Mouse (Mus musculus) liver, embryonic 16.5 days (tissue): ENCODE data around the gene Copz2. TPM values are rescaled to one million over a fixed set of nuclear protein-coding genes. Genes with fewer than 3 reads are reported as not detected.
A peak's percentile ranks its signal among the peaks of the same experiment; 100 is the strongest.

Source experiments
- ATAC-seq: fragments of 200-750 bp; cut with Nextera tagmentation; 2 replicates; pipeline ENCODE4 v1.8.0; 2017; ENCODE audit warnings: low read depth, mild to moderate bottlenecking, moderate number of reproducible peaks, moderate library complexity
- H3K27ac ChIP-seq: fragments of 300-500 bp; sonication (generic); 2 replicates; pipeline ENCODE4 v1.5.1; 2014; ENCODE audit warnings: mild to moderate bottlenecking, low read length
- H3K27me3 ChIP-seq: fragments of 300-500 bp; sonication (generic); 2 replicates; pipeline ENCODE4 v1.6.1; 2014; ENCODE audit warnings: low read depth, low read length, mixed read lengths; ENCODE audit not compliant: control insufficient read depth, insufficient read depth
- H3K36me3 ChIP-seq: fragments of 300-500 bp; sonication (generic); 2 replicates; pipeline ENCODE4 v1.6.1; 2014; ENCODE audit warnings: mild to moderate bottlenecking; ENCODE audit not compliant: control insufficient read depth, insufficient read depth
- H3K4me1 ChIP-seq: fragments of 300-500 bp; sonication (generic); 2 replicates; pipeline ENCODE4 v1.6.1; 2014; ENCODE audit warnings: low read depth, low read length, mixed read lengths; ENCODE audit not compliant: control insufficient read depth
- H3K4me2 ChIP-seq: fragments of 300-500 bp; sonication (generic); 2 replicates; pipeline ENCODE4 v1.6.1; 2014; ENCODE audit warnings: low read depth, low read length, mixed read lengths
- H3K4me3 ChIP-seq: fragments of 300-500 bp; sonication (generic); 2 replicates; pipeline ENCODE4 v1.5.1; 2014; ENCODE audit warnings: low read depth, mild to moderate bottlenecking, low read length
- H3K9ac ChIP-seq: fragments of 300-500 bp; sonication (generic); 2 replicates; pipeline ENCODE4 v1.6.1; 2014; ENCODE audit warnings: low read depth, low read length
- H3K9me3 ChIP-seq: fragments of 300-500 bp; sonication (generic); replicated peaks from 2 replicates; pipeline ENCODE4 v1.6.1; 2016; ENCODE audit warnings: low read length; ENCODE audit not compliant: control insufficient read depth
- WGBS: fragments of 180-500 bp; shearing (Covaris S2); extraction: QIAGEN DNeasy Blood & Tissue Kit; methylation state at CpG from one replicate; pipeline ENCODE4 v1.1.7; 2014; ENCODE audit not compliant: insufficient replicate concordance; 5-methylcytosine and 5-hydroxymethylcytosine counted together
- polyA plus RNA-seq: library from polyadenylated mRNA; unstranded; fragments of >200 nt; fragmentation: Nextera tagmentation; extraction: Ambion mirVana; gene quantifications from 2 replicates; pipeline ENCODE4 v1.2.1, GENCODE M21; 2015

Gene Copz2
- polyA plus RNA-seq, 1 experiment from 2014 or later, result 25.7 TPM

GRCm38 (mm10) chr11:96863206-96863995 is 13.7 kb downstream of the Copz2 start:
- no peaks in the 10 kb centered on the region for H3K36me3 ChIP-seq
- H3K4me2 ChIP-seq, result no peak overlapping the region
- H3K9ac ChIP-seq, result no peak overlapping the region
- H3K4me1 ChIP-seq, result peaks cover 9% of the 10 kb centered on the region
- 29% methylated on average over 26 of the region's 26 CpGs for WGBS
- H3K9me3 ChIP-seq, result no peaks in the 10 kb centered on the region
- no peak overlapping the region for H3K27ac ChIP-seq
- ATAC-seq, result no peak
- H3K4me3 ChIP-seq, result no peak overlapping the region
- peaks cover 13% of the 10 kb centered on the region for H3K27me3 ChIP-seq

GRCm38 (mm10) chr11:96867149-96867548 is 17.5 kb downstream of the Copz2 start:
- Histone ChIP-seq H3K27me3 (peaks cover 14% of the 10 kb centered on the region), H3K4me2 (no peak overlapping the region), H3K9me3 (no peaks in the 10 kb centered on the region), H3K4me3 (no peak overlapping the region), H3K9ac (no peak overlapping the region), H3K4me1 (peaks cover under 1% of the 10 kb centered on the region), H3K27ac (no peak overlapping the region), H3K36me3 (no peaks in the 10 kb centered on the region)
- ATAC-seq, result no peak
- 12% methylated on average over 5 of the region's 5 CpGs for WGBS

DNA sequence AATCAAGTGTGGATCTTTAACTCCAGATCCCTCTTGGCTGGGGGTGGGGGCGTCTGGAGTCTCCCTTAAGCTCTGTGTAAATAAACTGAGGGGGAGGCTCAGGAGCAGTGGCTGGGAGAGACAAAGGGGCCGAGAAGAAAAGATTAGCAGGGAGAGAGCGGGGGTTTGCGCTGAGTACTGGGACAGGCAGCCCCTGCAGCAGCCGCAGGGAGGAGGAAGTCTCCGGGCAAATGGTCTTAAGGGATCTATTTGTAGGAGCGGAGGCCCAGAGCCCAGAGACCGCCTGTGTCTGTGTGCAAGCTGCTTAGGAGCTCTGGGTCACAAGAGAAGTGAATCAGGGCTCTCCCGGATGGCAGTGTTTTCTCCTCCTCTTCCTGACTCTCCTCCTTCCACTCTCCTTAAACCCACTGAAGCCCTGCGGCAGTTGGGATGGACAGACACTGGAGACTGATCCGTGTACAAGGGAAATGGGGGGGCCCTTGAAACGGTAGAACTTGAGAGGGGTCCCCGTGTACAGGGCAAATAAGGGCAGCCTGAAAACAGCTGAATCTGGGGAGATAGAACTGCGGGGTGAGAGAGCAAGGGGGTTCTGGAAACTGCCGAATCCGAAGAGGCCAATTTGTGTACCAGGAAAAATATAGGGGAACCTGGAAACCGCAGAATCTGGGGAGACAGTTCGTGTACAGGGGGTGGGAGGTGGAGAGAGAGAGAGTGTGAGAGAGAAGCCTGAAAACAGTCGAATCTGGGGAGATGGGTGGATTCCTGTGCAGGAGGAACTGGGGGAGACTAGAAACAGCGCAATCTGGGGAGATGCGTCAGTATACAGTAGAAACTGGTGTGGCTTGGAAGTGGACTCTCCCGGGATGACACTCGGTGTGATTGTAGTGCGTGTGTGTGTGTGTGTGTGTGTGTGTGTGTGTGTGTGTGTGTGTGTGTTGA is 23.0 kb downstream of the Copz2 start:
- no peak overlapping the region for H3K9ac ChIP-seq
- 7% methylated on average over 24 of the region's 24 CpGs for WGBS
- no peak overlapping the region for H3K4me3 ChIP-seq
- ATAC-seq, result no peak
- no peak overlapping the region for H3K27ac ChIP-seq
- H3K9me3 ChIP-seq, result no peaks in the 10 kb centered on the region
- H3K4me2 ChIP-seq, result no peak overlapping the region
- H3K27me3 ChIP-seq, result peaks cover 54% of the 10 kb centered on the region
- no peaks in the 10 kb centered on the region for H3K4me1 ChIP-seq
- H3K36me3 ChIP-seq, result no peaks in the 10 kb centered on the region

GRCm38 (mm10) chr11:96873601-96874140 is 24.0 kb downstream of the Copz2 start:
- no peaks in the 10 kb centered on the region for H3K4me1 ChIP-seq

GRCm38 (mm10) chr11:96875270-96875669 is 25.6 kb downstream of the Copz2 start:
- Histone ChIP-seq H3K9ac (no peak overlapping the region), H3K27me3 (peaks cover 56% of the 10 kb centered on the region), H3K36me3 (no peaks in the 10 kb centered on the region), H3K27ac (no peak overlapping the region), H3K4me2 (no peak overlapping the region), H3K4me3 (no peak overlapping the region), H3K4me1 (peaks cover 3% of the 10 kb centered on the region), H3K9me3 (no peaks in the 10 kb centered on the region)
- ATAC-seq, result no peak
- WGBS, result 23% methylated on average over 4 of the region's 4 CpGs

More at GRCm38 (mm10) chr11:96873601-96874140, 24.0 kb downstream of the Copz2 start:
- WGBS, result 38% methylated on average over 11 of the region's 11 CpGs
- ATAC-seq, result no peak
- no peak overlapping the region for H3K4me2 ChIP-seq
- no peaks in the 10 kb centered on the region for H3K9me3 ChIP-seq
- no peak overlapping the region for H3K4me3 ChIP-seq
- peaks cover 56% of the 10 kb centered on the region for H3K27me3 ChIP-seq
- no peak overlapping the region for H3K27ac ChIP-seq
- H3K36me3 ChIP-seq, result no peaks in the 10 kb centered on the region
- H3K9ac ChIP-seq, result no peak overlapping the region

GRCm38 (mm10) chr11:96875745-96876144 is 26.1 kb downstream of the Copz2 start:
- Histone ChIP-seq H3K27ac (no peak overlapping the region), H3K4me1 (peaks cover 3% of the 10 kb centered on the region), H3K36me3 (no peaks in the 10 kb centered on the region), H3K4me2 (peak overlapping the region; percentile 43; the same call in 1 of the 2 replicates), H3K9ac (no peak overlapping the region), H3K9me3 (no peaks in the 10 kb centered on the region), H3K4me3 (0 out of 2 replicates have a peak overlapping the region, but pooled peaks have one; percentile 20), H3K27me3 (peaks cover 56% of the 10 kb centered on the region)
- no peak for ATAC-seq
- 1% methylated on average over 35 of the region's 35 CpGs for WGBS

DNA sequence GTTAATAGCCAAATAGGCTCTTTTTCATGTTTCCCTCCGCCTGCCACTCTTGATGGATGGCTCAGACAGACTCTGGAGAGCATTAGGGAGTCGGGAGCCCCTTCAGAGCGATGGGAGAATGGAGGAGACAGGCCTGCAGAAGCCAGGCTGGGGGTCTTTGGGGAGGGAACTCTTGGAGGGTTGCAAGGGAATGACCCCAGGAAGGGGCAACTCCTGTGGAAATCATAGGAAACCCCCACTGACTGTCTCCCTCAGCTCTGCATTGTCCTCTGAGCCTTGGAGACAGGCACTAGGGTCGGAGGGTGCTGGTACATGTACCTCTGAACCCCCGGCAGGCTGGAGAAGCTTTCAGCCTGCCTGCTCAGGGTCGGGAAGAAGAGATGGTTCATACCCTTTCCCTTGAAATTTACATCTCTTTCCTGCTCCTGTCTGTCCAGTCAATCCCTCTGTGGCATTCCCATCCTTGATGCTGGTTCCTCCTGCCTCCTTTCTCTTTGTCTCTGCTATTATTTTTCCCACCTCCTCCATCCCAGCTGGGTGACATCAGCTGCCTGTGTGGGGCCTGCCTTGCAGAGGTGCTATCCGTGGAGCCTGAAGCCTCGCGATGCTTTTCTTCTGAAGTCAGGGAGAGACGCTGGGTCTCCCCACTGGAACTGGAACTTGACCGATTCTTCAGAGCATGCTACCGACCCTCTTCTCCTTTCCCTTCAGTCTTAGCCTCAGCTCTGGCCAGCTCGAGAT is 26.8 kb downstream of the Copz2 start:
- no peak overlapping the region for H3K4me3 ChIP-seq
- peaks cover 3% of the 10 kb centered on the region for H3K4me1 ChIP-seq
- 25% methylated on average over 13 of the region's 13 CpGs for WGBS
- no peak overlapping the region for H3K27ac ChIP-seq
- no peaks in the 10 kb centered on the region for H3K36me3 ChIP-seq
- H3K9ac ChIP-seq, result no peak overlapping the region
- no peak for ATAC-seq
- no peaks in the 10 kb centered on the region for H3K9me3 ChIP-seq
- H3K4me2 ChIP-seq, result no peak overlapping the region
- peaks cover 56% of the 10 kb centered on the region for H3K27me3 ChIP-seq

- Histone ChIP-seq H3K27ac (no peak overlapping the region), H3K36me3 (no peaks in the 10 kb centered on the region), H3K4me2 (no peak overlapping the region), H3K4me3 (no peak overlapping the region), H3K4me1 (peaks cover 3% of the 10 kb centered on the region), H3K9me3 (no peaks in the 10 kb centered on the region), H3K27me3 (peaks cover 56% of the 10 kb centered on the region), H3K9ac (no peak overlapping the region)
- 32% methylated on average over 4 of the region's 4 CpGs for WGBS
- ATAC-seq, result no peak
Measured at GRCm38 (mm10) chr11:96877071-96877470, 27.4 kb downstream of the Copz2 start.
